Mouse (Mus musculus): ENCODE data around the gene Ccdc85c.

DNA sequence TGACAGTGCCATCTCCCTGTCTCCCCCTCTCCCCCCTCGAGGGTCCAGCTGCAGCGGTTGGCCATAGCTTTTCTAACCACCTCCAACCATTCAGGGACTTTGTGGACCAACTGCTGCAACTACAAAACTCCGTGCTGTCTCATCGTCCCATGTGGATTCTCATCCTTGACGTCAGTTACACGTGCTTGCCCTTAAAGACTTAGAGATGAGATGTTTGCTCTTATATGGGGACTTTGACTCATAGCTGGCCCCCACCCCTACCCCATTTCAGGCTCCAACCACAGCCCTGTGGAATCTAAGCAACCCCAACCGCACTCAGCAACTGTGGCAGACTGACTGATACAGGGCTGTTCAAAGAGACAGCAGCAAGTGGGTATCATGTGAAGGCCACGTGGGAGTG is 29.9 kb upstream of the Ccdc85c start:
- TF ChIP-seq TCF12 (IDR thresholded peaks at IDR 0.05; ENCODE audit: insufficient read depth, poor library complexity, severe bottlenecking) (no peak), POLR2A (IDR thresholded peaks at IDR 0.05; ENCODE audit: insufficient read length, low read depth) (no peak), MYOD1 (IDR thresholded peaks at IDR 0.05; ENCODE audit: control insufficient read depth in 1 of 3, insufficient read length in 2 of 3, low read depth in 2 of 3) (no peak), POLR2AphosphoS2 (IDR thresholded peaks at IDR 0.05; ENCODE audit: insufficient read length, low read depth) (no peak)

Measured in myocyte (in vitro differentiated cells).